Comparison of ENCODE assay signal across 18 mouse cellular contexts in genomic region chr9:9093096-9093495, GRCm38 (mm10).
A peak's percentile ranks its signal among the peaks of the same experiment; 100 is the strongest.
DNase-seq lines count a peak whose midpoint lies in the region; ATAC-seq and TF ChIP-seq lines count a peak whose summit lies in the region.
"Had no signal": no experiment of that assay in that cellular context is flagged by ENCODE, and none has a peak within 500 bp of the region (broad histone marks: within the 10 kb centered on the region; RNA-seq: fewer than 3 reads in every experiment).

No protein-coding gene starts in this region.

- WGBS in kidney, postnatal 0 days = 50% methylated on average over 1 of the region's 1 CpGs
- WGBS in limb, embryonic 14.5 days = 13% methylated on average over 1 of the region's 1 CpGs
- WGBS in midbrain, embryonic 14.5 days = 89% methylated on average over 1 of the region's 1 CpGs

- no peak overlapping the region for H3K9ac ChIP-seq in kidney, postnatal 0 days (ENCODE audit: low read depth, low read length)
- no peak overlapping the region for H3K9ac ChIP-seq in limb, embryonic 14.5 days (ENCODE audit: low read depth, low read length, severe bottlenecking)
- H3K9ac ChIP-seq in midbrain, embryonic 14.5 days (replicated peaks; ENCODE audit: low read length) = no peak overlapping the region
- H3K9ac ChIP-seq: liver, embryonic 13.5 days had no signal

- no peak overlapping the region for H3K4me3 ChIP-seq in kidney, postnatal 0 days (replicated peaks; ENCODE audit: low read depth, low read length)
- H3K4me3 ChIP-seq in limb, embryonic 14.5 days (replicated peaks; ENCODE audit: low read length) = no peak overlapping the region
- no peak overlapping the region for H3K4me3 ChIP-seq in midbrain, embryonic 14.5 days (replicated peaks; ENCODE audit: low read depth, low read length)
- H3K4me3 ChIP-seq: forebrain, embryonic 10.5 days; left cerebral cortex, adult 2 months; liver, embryonic 13.5 days had no signal

- H3K9me3 ChIP-seq in kidney, postnatal 0 days (replicated peaks; ENCODE audit: low read length) = no peaks in the 10 kb centered on the region
- no peaks in the 10 kb centered on the region for H3K9me3 ChIP-seq in limb, embryonic 14.5 days (ENCODE audit: control insufficient read depth, low read length)
- H3K9me3 ChIP-seq in midbrain, embryonic 14.5 days (ENCODE audit: control insufficient read depth, low read length) = no peaks in the 10 kb centered on the region
- H3K9me3 ChIP-seq: forebrain, embryonic 10.5 days; liver, embryonic 13.5 days had no signal

- H3K4me2 ChIP-seq in kidney, postnatal 0 days (ENCODE audit: low read length) = no peak overlapping the region
- H3K4me2 ChIP-seq in limb, embryonic 14.5 days (replicated peaks; ENCODE audit: low read depth, low read length, severe bottlenecking) = no peak overlapping the region
- no peak overlapping the region for H3K4me2 ChIP-seq in midbrain, embryonic 14.5 days (ENCODE audit: low read length)
- H3K4me2 ChIP-seq: liver, embryonic 13.5 days had no signal

- TF ChIP-seq CTCF in kidney, postnatal 0 days (IDR thresholded peaks at IDR 0.05; ENCODE audit: low read depth) = no peak

- no peak for ATAC-seq in kidney, postnatal 0 days (replicated peaks; ENCODE audit: low FRiP score, low read depth)
- peak; percentile 12; the same call in 1 of the 2 replicates for ATAC-seq in limb, embryonic 14.5 days (ENCODE audit: low FRiP score, low read depth)
- no peak for ATAC-seq in midbrain, embryonic 14.5 days (ENCODE audit: low FRiP score, low TSS enrichment)
- ATAC-seq: midbrain, embryonic 16.5 days had no signal

- TF ChIP-seq POLR2A in limb, embryonic 14.5 days (IDR thresholded peaks at IDR 0.05; ENCODE audit: borderline replicate concordance, extremely low read depth, insufficient read depth, insufficient read length) = no peak

- no peaks in the 10 kb centered on the region for H3K4me1 ChIP-seq in kidney, postnatal 0 days (replicated peaks; ENCODE audit: insufficient read depth, low read length)
- H3K4me1 ChIP-seq in limb, embryonic 14.5 days (ENCODE audit: control insufficient read depth, insufficient read depth, low read length) = peaks cover 3% of the 10 kb centered on the region; the same call in 1 of the 2 replicates
- no peaks in the 10 kb centered on the region for H3K4me1 ChIP-seq in midbrain, embryonic 14.5 days (ENCODE audit: control insufficient read depth, insufficient read depth, low read length)
- H3K4me1 ChIP-seq: forebrain, embryonic 10.5 days; liver, embryonic 13.5 days had no signal

- no peaks in the 10 kb centered on the region for H3K27me3 ChIP-seq in kidney, postnatal 0 days (ENCODE audit: insufficient read depth, low read length)
- H3K27me3 ChIP-seq in limb, embryonic 14.5 days (ENCODE audit: control insufficient read depth, insufficient read depth, low read length) = no peaks in the 10 kb centered on the region
- no peaks in the 10 kb centered on the region for H3K27me3 ChIP-seq in midbrain, embryonic 14.5 days (ENCODE audit: control insufficient read depth, insufficient read depth, low read length)
- H3K27me3 ChIP-seq: liver, embryonic 13.5 days had no signal

- H3K27ac ChIP-seq in kidney, postnatal 0 days = no peak overlapping the region
- H3K27ac ChIP-seq in limb, embryonic 14.5 days (replicated peaks; ENCODE audit: low read depth, low read length) = no peak overlapping the region
- no peak overlapping the region for H3K27ac ChIP-seq in midbrain, embryonic 14.5 days (replicated peaks; ENCODE audit: low read depth, low read length)
- H3K27ac ChIP-seq: forebrain, embryonic 10.5 days; left cerebral cortex, adult 2 months; liver, embryonic 13.5 days had no signal

- DNase-seq in kidney, postnatal 0 days (ENCODE audit: low spot score) = peak; percentile 71
- DNase-seq in kidney, adult 18-20 months = no peak
- DNase-seq in NIH3T3 (ENCODE audit: low read depth) (peak; percentile 27), liver (no peak)
- peak; percentile 30 for DNase-seq in embryo, embryonic 11 days
- peak; percentile 43 for DNase-seq in limb, embryonic 14.5 days (ENCODE audit: low spot score)
- no peak for DNase-seq in midbrain, embryonic 14.5 days
- DNase-seq: adrenal gland, postnatal 14 days; gastrocnemius, postnatal 36 days; heart, postnatal 10 days; kidney, postnatal 36 days; liver, embryonic 13.5 days; lung, postnatal 4 days; right cerebral cortex, postnatal 14 days; thymus, postnatal 14 days had no signal

- no peaks in the 10 kb centered on the region for H3K36me3 ChIP-seq in kidney, postnatal 0 days (ENCODE audit: insufficient read depth, low read length)
- no peaks in the 10 kb centered on the region for H3K36me3 ChIP-seq in limb, embryonic 14.5 days (ENCODE audit: control insufficient read depth, insufficient read depth, low read length)
- no peaks in the 10 kb centered on the region for H3K36me3 ChIP-seq in midbrain, embryonic 14.5 days (ENCODE audit: control insufficient read depth, insufficient read depth, low read length)
- H3K36me3 ChIP-seq: forebrain, embryonic 10.5 days; liver, embryonic 13.5 days had no signal

Comparison
In these comparisons a context has a peak if more than half of its experiments do, and no peak if none do; other contexts are left out.
1. DNase-seq: peak in kidney, postnatal 0 days (single experiment), NIH3T3 (single experiment), embryo, embryonic 11 days (single experiment) and limb, embryonic 14.5 days (single experiment); none in kidney, adult 18-20 months (single experiment), midbrain, embryonic 14.5 days (single experiment) and liver (single experiment).